Mouse (Mus musculus) activated CD4-positive, CD25-positive, alpha-beta regulatory T cell (primary cell): ENCODE measurements around the gene Il12rb2. TPM values are rescaled to one million over a fixed set of nuclear protein-coding genes. Genes with fewer than 3 reads are reported as not detected.

ENCODE experiments used
- polyA plus RNA-seq, 2 experiments: library from polyadenylated mRNA; unstranded; fragments of 100-300 nt; shearing (Covaris generic); gene quantifications; one replicate each; pipeline ENCODE4 v1.2.1; 2017

The Il12rb2 gene
- 1 to 10 TPM in 1 of 2 experiments, under 1 TPM in 1; 0.86 to 1.4 TPM for polyA plus RNA-seq

DNA sequence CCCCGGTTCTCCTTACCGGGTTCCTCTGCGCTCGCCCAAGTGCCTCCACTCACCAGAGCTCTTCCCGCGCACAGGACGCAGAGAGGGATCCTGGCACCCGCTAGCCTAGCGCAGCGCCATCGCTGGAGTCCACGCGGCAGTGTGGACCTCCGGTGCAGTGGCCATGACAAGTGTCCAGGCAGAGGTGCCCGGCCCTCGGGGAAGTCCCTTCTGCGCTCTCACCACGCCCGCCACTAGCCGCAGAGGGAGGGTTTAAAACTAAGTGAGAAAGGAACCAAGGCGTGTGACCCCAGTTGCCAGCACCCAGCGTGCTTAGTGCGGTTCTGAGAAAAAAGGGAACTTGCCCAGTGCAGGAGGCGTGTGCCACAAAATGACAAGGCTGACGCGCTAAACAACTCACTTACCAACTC, at the start of gene Il12rb2:
TSS of gene Il12rb2 (minus strand) at position 207 of the 410 bp plus-strand sequence.

Other genes starting within 250 kb of the Il12rb2 start
- 100 to 1,000 TPM; 418 to 546 TPM for gene Serbp1, start 138.0 kb downstream of the Il12rb2 start, polyA plus RNA-seq
- gene Il23r, start 115.7 kb upstream of the Il12rb2 start, polyA plus RNA-seq, result under 1 TPM in 1 of 2 experiments, not detected in 1; 0.27 TPM
- under 1 TPM in 1 of 2 experiments, not detected in 1; 0.10 TPM for gene Tacstd2, start 159.6 kb upstream of the Il12rb2 start, polyA plus RNA-seq